Mouse (Mus musculus) MEL (cell line): ENCODE measurements around the gene Lyrm2. TPM values are rescaled to one million over a fixed set of nuclear protein-coding genes. Genes with fewer than 3 reads are reported as not detected.

ENCODE experiments used
- DNase-seq: peaks from one replicate; pipeline ENCODE4 v3.0.0; 2011; ENCODE audit warnings: low read depth, low spot score
- H3K27ac ChIP-seq: 2 replicates; pipeline ENCODE4 v1.5.1; 2012; ENCODE audit warnings: low read depth, mild to moderate bottlenecking, control low read depth, low read length, moderate library complexity; ENCODE audit not compliant: control insufficient read depth
- H3K27me3 ChIP-seq, 2 experiments: fragments of 150-350 bp in 1 of 2; sonication (generic) in 1 of 2; 2 replicates each; pipeline ENCODE4 v1.6.1; 2012; ENCODE audit warnings: low read length in 2 of 2, mild to moderate bottlenecking in 2 of 2, improper control_type of control experiment in 1 of 2, moderate library complexity in 1 of 2; ENCODE audit not compliant: insufficient read depth in 2 of 2, control insufficient read depth in 1 of 2
- H3K36me3 ChIP-seq, 2 experiments: 2 replicates each; pipeline ENCODE4 v1.6.1; 2012 to 2014; ENCODE audit warnings: low read length in 2 of 2, improper control_type of control experiment in 1 of 2, inconsistent platforms in 1 of 2, mild to moderate bottlenecking in 1 of 2; ENCODE audit not compliant: insufficient read depth in 2 of 2, control insufficient read depth in 1 of 2
- H3K4me1 ChIP-seq, 2 experiments: fragments of 150-350 bp in 1 of 2; sonication (generic) in 1 of 2; 2 replicates each; pipeline ENCODE4 v1.6.1; 2012; ENCODE audit warnings: low read length in 2 of 2, improper control_type of control experiment in 1 of 2, mild to moderate bottlenecking in 1 of 2; ENCODE audit not compliant: insufficient read depth in 2 of 2, control insufficient read depth in 1 of 2
- H3K4me3 ChIP-seq, 2 experiments: fragments of 150-350 bp in 1 of 2; sonication (generic) in 1 of 2; 2 replicates each; pipeline ENCODE4 v1.5.1; 2012; ENCODE audit warnings: low read depth in 2 of 2, low read length in 2 of 2, mild to moderate bottlenecking in 2 of 2, moderate library complexity in 2 of 2, control low read depth in 1 of 2, improper control_type of control experiment in 1 of 2; ENCODE audit not compliant: control insufficient read depth in 1 of 2, insufficient read depth in 1 of 2
- H3K79me2 ChIP-seq: 2 replicates; pipeline ENCODE4 v1.6.1; 2012; ENCODE audit warnings: mild to moderate bottlenecking, low read length, moderate library complexity; ENCODE audit not compliant: control insufficient read depth, poor library complexity, insufficient read depth
- H3K9ac ChIP-seq: 2 replicates; pipeline ENCODE4 v1.6.1; 2012; ENCODE audit warnings: low read depth, mild to moderate bottlenecking, control low read depth, low read length, moderate library complexity; ENCODE audit not compliant: control insufficient read depth, poor library complexity, severe bottlenecking
- H3K9me3 ChIP-seq: fragments of 150-350 bp; sonication (generic); replicated peaks from 2 replicates; pipeline ENCODE4 v1.6.1; 2012; ENCODE audit warnings: mild to moderate bottlenecking, low read length, improper control_type of control experiment, moderate library complexity; ENCODE audit not compliant: insufficient read depth
- BHLHE40 ChIP-seq: IDR thresholded peaks from 2 replicates; pipeline ENCODE4 v1.6.1; 2012; ENCODE audit warnings: low read depth, mild to moderate bottlenecking, inconsistent platforms, low read length, improper control_type of control experiment, borderline replicate concordance
- CHD2 ChIP-seq: IDR thresholded peaks from 2 replicates; pipeline ENCODE4 v1.6.1; 2011; ENCODE audit warnings: low read length, improper control_type of control experiment
- ELF1 ChIP-seq: IDR thresholded peaks from 2 replicates; pipeline ENCODE4 v1.6.1; 2014; ENCODE audit warnings: low read depth, mild to moderate bottlenecking, inconsistent platforms, low read length, improper control_type of control experiment, moderate library complexity
- MAFK ChIP-seq: IDR thresholded peaks from 2 replicates; pipeline ENCODE4 v1.6.1; 2011; ENCODE audit warnings: low read depth, mild to moderate bottlenecking, low read length, improper control_type of control experiment, borderline replicate concordance
- MEF2A ChIP-seq: IDR thresholded peaks from 2 replicates; pipeline ENCODE4 v1.6.1; 2014; ENCODE audit warnings: low read depth, mild to moderate bottlenecking, inconsistent platforms, low read length, improper control_type of control experiment; ENCODE audit not compliant: poor library complexity, insufficient replicate concordance, severe bottlenecking; ENCODE audit errors: extremely low read depth
- NELFE ChIP-seq: IDR thresholded peaks from 2 replicates; pipeline ENCODE4 v1.6.1; 2011; ENCODE audit warnings: low read depth, low read length, improper control_type of control experiment
- POLR2AphosphoS2 ChIP-seq: IDR thresholded peaks from 2 replicates; pipeline ENCODE4 v1.6.1; 2011; ENCODE audit warnings: low read length, improper control_type of control experiment
- polyA plus RNA-seq, 2 experiments: library from polyadenylated mRNA; stranded (reverse) in 1 of 2; unstranded in 1 of 2; fragments of >175 nt in 1 of 2; fragments of >200 nt in 1 of 2; gene quantifications; 2 replicates each; pipeline versions ENCODE4 v1.2.1 to v1.2.4; 2012; ENCODE audit warnings: low replicate concordance in 2 of 2, low read depth in 1 of 2; ENCODE audit not compliant: insufficient read length in 2 of 2, insufficient read depth in 1 of 2, missing spikeins in 1 of 2
- total RNA-seq: library from RNA; depleted of rRNA; stranded (reverse); fragments of 300-350 nt; gene quantifications from 2 replicates; pipeline ENCODE4 v1.2.3, GENCODE M21; 2012; rRNA removed

Lyrm2 gene
- total and polyA plus RNA-seq, 3 experiments: 18.0 to 37.7 TPM; not detected in 1

- H3K9me3 ChIP-seq: no peaks in the 10 kb centered on the region
- no peak overlapping the region for H3K4me3 ChIP-seq
- H3K27ac ChIP-seq: no peak overlapping the region
- H3K4me1 ChIP-seq: no peaks in the 10 kb centered on the region
- no peaks in the 10 kb centered on the region for H3K79me2 ChIP-seq
- H3K27me3 ChIP-seq: no peaks in the 10 kb centered on the region
- TF ChIP-seq CHD2 (no peak), NELFE (no peak), POLR2AphosphoS2 (no peak), BHLHE40 (no peak), MEF2A (no peak), MAFK (no peak), ELF1 (no peak)
- no peaks in the 10 kb centered on the region for H3K36me3 ChIP-seq
- H3K9ac ChIP-seq: no peak overlapping the region
- DNase-seq: no peak
Observed at GRCm38 (mm10) chr4:32838401-32838800, 38.3 kb downstream of the Lyrm2 start.

Other genes starting within 250 kb of the Lyrm2 start
- not detected in 2 replicates for gene Gja10, start 197.5 kb upstream of the Lyrm2 start, total RNA-seq
- not detected for gene Gja10, start 197.5 kb upstream of the Lyrm2 start, polyA plus RNA-seq
- 29.8 and 31.1 TPM in 2 replicates for gene Casp8ap2, start 184.8 kb upstream of the Lyrm2 start, total RNA-seq
- 10 to 100 TPM; 18.2 to 93.5 TPM for gene Casp8ap2, start 184.8 kb upstream of the Lyrm2 start, polyA plus RNA-seq
- gene Mdn1, start 143.1 kb upstream of the Lyrm2 start, total RNA-seq: 47.9 and 49.8 TPM in 2 replicates
- gene Mdn1, start 143.1 kb upstream of the Lyrm2 start, polyA plus RNA-seq: 10 to 100 TPM; 16.1 to 44.5 TPM
- 1.1 and 1.4 TPM in 2 replicates for gene Ankrd6, start 150.6 kb downstream of the Lyrm2 start, total RNA-seq
- 1 to 10 TPM in 1 of 2 experiments, not detected in 1; 1.8 TPM for gene Ankrd6, start 150.6 kb downstream of the Lyrm2 start, polyA plus RNA-seq
- not detected in 2 replicates for gene Rragd, start 182.8 kb downstream of the Lyrm2 start, total RNA-seq
- not detected for gene Rragd, start 182.8 kb downstream of the Lyrm2 start, polyA plus RNA-seq
- gene Ube2j1, start 231.2 kb downstream of the Lyrm2 start, total RNA-seq: 32.6 and 35.4 TPM in 2 replicates
- gene Ube2j1, start 231.2 kb downstream of the Lyrm2 start, polyA plus RNA-seq: 10 to 100 TPM in 1 of 2 experiments, not detected in 1; 42.9 TPM